Mouse (Mus musculus) B cell, adult 2 months (primary cell): ENCODE results near the gene Nat9.

ENCODE experiments used
- DNase-seq, 2 experiments: peaks; one replicate each; pipeline ENCODE4 v3.0.0; 2022

Nat9 gene

GRCm38 (mm10) chr11:115215123-115215522 is 27.5 kb upstream of the Nat9 start:
- no peak for DNase-seq

DNA sequence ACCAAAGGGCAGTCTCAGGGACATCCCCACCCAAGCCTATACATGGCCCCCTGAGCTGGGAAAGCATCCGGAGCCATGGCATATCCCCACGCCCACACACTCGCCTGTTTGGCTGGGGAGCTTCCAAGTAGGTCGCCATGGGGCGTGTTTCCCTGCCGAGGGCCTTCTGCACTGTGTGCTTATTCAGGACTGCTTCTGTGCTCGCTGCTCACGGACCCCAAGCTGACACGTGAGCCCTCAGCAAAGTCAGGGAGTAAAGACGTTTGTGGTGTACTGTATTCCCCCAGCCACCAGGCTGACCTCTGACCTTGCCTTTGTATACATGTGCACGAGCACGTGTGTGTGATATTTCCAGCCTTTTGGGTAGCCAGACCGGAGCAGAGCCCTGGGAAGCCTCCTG is 24.5 kb upstream of the Nat9 start:
- DNase-seq, result no peak

GRCm38 (mm10) chr11:115209958-115210357 is 22.3 kb upstream of the Nat9 start:
- DNase-seq, result no peak

DNA sequence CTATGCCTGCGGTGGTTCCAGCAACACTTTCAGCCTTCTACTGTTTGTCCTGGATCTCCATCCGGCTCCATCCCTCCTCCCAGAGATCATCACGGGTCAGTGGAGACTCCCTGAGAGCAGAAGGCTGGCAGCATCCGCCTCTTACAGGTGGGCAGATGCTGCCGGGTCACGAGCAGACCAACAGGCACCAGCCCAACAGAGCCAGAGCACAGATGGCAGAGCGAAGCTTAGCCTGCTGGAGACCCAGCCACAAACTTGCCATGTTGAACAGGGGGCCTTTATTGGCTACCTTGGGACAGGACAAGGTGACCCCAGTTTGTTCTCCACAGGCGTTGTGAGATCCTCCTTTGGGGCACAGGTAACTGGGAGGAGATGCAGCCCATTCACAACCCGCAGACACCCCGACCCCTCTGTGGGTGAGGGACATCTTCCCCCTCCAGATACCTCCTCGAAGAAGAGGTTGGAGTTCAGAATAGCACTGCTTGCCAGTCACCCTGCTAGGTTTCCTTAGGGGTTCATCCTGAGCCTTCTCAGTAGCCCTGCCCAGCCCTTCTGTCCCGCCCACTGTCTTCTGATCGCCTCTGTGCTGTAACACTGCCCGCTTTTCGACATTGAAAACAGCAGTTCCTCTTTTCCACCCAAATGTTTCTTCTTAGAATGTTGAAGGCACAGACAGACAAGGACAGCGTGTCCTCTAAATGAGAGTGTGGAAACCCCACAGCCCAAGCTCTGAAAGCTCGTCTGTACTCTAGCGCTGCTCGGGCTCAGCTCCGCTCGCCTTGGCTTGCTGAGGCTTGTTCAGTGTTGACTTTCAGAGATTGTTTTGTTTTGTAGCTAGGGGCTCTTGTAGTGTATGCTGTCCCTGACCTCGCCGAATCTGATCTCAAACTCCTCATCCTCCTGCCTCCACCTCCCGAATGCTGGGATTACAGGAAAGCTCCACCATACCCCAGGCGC is 21.4 kb upstream of the Nat9 start:
- DNase-seq, result no peak

- no peak for DNase-seq
Observed at GRCm38 (mm10) chr11:115208126-115208525, 20.5 kb upstream of the Nat9 start.

- peak in 1 of 2 experiments; percentile 6 for DNase-seq
Observed at GRCm38 (mm10) chr11:115202756-115203155, 15.1 kb upstream of the Nat9 start.

DNA sequence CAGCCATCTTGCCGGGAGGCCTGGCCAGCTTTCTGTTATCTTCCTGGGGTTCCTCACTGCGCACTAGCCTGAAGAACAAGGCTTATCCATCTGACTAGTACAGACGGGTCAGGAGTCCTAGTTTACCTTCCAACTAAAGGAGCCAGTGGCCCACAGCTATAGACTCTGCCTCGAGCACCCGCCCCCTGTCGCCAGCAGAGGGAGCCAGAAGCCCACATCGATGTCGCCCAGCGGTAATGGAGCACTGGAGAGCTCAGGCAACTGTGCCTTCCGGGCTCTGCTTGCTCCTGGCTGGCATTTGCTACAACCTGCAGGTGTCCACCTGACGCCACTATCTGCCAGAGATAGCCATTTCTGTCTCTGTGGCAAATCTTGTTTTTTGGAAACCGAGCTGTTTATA is 14.7 kb upstream of the Nat9 start:
- DNase-seq, result peak; percentile 82

DNA sequence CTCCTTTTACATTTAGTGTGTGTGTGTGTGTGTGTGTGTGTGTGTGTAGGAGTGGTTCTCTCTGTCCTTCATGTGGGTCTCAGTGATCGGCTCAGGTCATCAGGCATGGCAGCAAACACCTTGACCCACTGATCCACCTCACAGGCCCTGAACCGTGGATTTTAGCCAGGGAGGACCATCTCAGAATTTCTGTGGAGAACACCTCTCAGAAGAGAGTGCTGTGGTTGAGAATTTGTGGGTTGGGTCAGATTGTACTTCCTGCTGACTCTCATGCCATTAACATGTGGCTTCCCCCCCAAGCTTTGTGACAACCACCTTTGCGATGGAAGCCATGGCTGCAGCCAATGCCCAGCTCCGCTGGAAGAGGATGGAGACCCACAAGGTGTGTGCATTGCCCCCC is 12.9 kb upstream of the Nat9 start:
- no peak for DNase-seq

- no peak for DNase-seq
Observed at GRCm38 (mm10) chr11:115198932-115199384, 11.3 kb upstream of the Nat9 start.

DNA sequence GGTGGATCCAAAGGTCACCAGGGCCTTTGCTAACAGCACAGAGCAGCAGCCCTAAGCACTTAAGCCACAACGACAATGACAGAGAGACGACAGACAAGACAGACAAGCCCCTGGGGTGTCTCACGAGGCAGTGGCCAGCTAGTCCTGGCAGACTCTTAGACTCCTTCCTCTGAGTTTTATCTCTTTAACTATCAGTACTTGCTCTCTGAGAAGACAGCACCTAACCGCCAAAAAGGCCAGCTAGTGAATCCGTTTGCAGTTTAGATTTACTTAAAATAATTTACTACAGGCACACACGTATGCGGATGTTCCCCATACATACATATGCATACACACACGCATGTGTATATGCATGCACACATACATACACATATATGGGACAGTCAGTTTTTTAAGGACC is 9.9 kb upstream of the Nat9 start:
- no peak for DNase-seq

- DNase-seq, result no peak
Observed at GRCm38 (mm10) chr11:115195933-115196332, 8.3 kb upstream of the Nat9 start.

GRCm38 (mm10) chr11:115194693-115195092 is 7.0 kb upstream of the Nat9 start:
- DNase-seq, result no peak

- DNase-seq, result no peak
Observed at GRCm38 (mm10) chr11:115192180-115192579, 4.5 kb upstream of the Nat9 start.

- no peak for DNase-seq
Observed at GRCm38 (mm10) chr11:115189304-115189703, 1.6 kb upstream of the Nat9 start.

DNA sequence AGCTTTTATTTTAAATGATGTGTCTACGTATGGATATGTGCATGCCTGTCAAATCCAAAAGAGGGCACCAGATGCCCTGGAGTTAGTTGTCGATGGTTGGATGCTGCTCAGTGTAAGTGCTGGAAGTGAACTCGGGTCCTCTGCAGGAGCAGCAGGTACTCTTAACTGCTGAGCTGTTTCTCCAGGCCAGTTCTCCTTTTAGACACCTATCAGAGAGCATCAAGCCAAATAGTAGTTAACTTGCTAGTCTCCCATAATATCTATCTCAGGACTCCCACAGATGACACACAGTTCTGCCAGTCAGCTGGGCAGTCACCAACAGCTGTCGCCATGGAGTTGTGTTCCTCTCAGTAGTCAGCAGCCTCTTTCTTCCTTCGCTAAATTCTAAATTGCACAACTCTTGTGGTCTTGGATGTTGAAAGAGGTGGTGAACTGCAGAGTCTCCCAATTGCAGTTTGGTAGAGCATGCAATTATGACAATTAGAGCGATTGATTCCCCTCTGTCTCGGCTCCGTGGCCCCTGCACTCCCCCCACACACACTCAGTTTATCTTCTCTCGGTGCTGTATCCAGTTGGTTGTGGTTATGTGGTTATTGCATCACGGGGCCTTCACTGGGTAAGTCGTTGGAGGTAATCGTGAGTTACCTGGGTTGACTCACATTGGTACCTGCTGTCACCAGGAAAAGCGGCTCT is 1.0 kb upstream of the Nat9 start:
- no peak for DNase-seq

GRCm38 (mm10) chr11:115187224-115187639 is 427 bp downstream of the Nat9 start, which contains the start of gene Tmem104:
Tmem104 (plus strand) TSS chr11:115187487.
- peak; percentile 98 for DNase-seq

DNA sequence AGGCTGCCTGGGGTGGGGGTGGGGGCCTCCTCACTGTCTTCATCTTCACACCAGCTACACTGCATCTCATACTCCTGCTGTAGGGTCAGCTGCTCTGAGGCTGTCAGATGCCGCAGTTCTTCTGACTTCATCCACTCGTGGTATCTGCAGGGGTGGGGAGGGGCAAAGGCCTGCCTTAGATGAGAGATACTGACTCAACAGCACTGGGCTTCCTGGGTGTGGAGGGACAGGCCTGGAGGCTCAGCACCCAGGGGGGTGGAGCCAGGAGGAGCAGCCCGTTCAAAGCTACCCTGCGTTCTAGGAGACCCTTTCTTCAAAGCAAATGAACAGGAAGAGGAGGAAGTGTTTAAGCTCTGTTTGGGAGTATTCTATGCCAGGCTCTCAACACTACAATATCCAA is 2.7 kb downstream of the Nat9 start:
- DNase-seq, result no peak

GRCm38 (mm10) chr11:115181913-115182638 is 5.6 kb downstream of the Nat9 start:
- peak; percentile 93 to 94 for DNase-seq

GRCm38 (mm10) chr11:115179881-115180280 is 7.8 kb downstream of the Nat9 start:
- DNase-seq, result no peak

DNA sequence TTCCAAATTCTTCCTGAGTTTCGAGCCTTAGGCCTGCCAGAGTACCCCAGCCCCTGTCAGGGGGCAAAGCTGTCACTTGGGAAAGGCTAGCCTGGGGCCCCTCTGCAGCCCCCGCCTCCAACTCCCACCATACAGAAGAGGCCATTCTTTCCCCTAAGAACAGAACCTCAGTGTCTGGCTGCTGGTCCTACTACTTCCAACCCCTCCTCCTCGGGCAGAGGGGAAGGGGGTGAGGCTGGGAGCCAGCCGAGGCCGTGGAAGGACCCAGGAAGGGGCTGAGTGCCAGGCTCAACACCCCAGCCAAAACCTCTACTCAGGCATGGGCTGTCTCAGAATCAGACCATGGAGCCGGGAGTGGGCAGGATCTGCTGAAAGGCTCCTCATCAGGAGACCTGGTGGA is 8.5 kb downstream of the Nat9 start:
- no peak for DNase-seq

DNA sequence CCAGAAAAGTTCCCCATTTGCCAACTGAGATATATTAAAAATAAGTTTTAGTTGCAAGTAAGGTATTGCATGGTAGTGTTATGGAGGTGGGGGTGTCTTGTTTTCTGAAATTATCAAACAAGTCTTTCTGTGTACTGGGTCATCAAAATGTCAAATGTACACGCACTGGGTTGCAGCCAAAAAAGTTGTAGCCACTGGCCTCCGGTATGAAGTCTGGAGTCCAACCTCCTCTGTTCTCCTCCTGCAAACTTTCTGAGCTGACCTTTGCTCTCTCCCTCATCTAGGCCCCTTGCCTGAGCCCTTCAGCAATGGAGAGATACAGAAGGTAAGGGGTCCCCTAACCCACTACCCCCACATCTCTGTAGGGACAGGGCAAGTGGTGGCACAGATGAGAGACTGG is 8.9 kb downstream of the Nat9 start:
- no peak for DNase-seq

GRCm38 (mm10) chr11:115177559-115178195 is 10.0 kb downstream of the Nat9 start:
- no peak for DNase-seq
